Mouse (Mus musculus) stomach, postnatal 0 days (tissue): ENCODE data around the gene Ispd.

ENCODE experiments used
- CTCF ChIP-seq: IDR thresholded peaks from 2 replicates; pipeline ENCODE4 v1.5.1; 2016; ENCODE audit warnings: antibody characterized with exemption, low read depth, mild to moderate bottlenecking, moderate library complexity
- EP300 ChIP-seq: optimal IDR thresholded peaks from 2 replicates; pipeline ENCODE3; 2016; ENCODE audit warnings: antibody characterized with exemption

GRCm38 (mm10) chr12:36534589-36534988, 153.3 kb downstream of the Ispd start:
- no peak for TF ChIP-seq EP300
- no peak for TF ChIP-seq CTCF
